Mouse (Mus musculus): ENCODE measurements around the gene Tmed9. TPM values are rescaled to one million over a fixed set of nuclear protein-coding genes. Genes with fewer than 3 reads are reported as not detected.
A peak's percentile ranks its signal among the peaks of the same experiment; 100 is the strongest.

The Tmed9 gene
- polyA plus RNA-seq, 1 experiment from 2014 or later = 136 TPM

GRCm38 (mm10) chr13:55595375-55595774 lies 21.8 kb downstream of the Tmed9 start:
- no peak for DNase-seq (ENCODE audit: low spot score)
- 93% methylated on average over 12 of the region's 12 CpGs for WGBS
- H3K36me3 ChIP-seq (ENCODE audit: control insufficient read depth, insufficient read depth, low read length) = peaks cover 17% of the 10 kb centered on the region
- H3K9me3 ChIP-seq (ENCODE audit: control insufficient read depth, low read length) = no peaks in the 10 kb centered on the region
- no peaks in the 10 kb centered on the region; the same call in 1 of the 2 replicates for H3K4me1 ChIP-seq (replicated peaks; ENCODE audit: control insufficient read depth, insufficient read depth)
- H3K4me3 ChIP-seq (ENCODE audit: low read depth, low read length) = no peak overlapping the region
- no peak overlapping the region for H3K27ac ChIP-seq (replicated peaks)
- TF ChIP-seq CTCF (IDR thresholded peaks at IDR 0.05; ENCODE audit: low read depth) (no peak), EP300 (optimal IDR thresholded peaks at IDR 0.05) (no peak)
- H3K9ac ChIP-seq (ENCODE audit: low read length) = no peak overlapping the region
- no peak overlapping the region for H3K4me2 ChIP-seq (replicated peaks; ENCODE audit: low read depth)
- no peaks in the 10 kb centered on the region for H3K27me3 ChIP-seq (ENCODE audit: control insufficient read depth, insufficient read depth, low read length)
- no peak for ATAC-seq (ENCODE audit: low FRiP score, low TSS enrichment)

DNA sequence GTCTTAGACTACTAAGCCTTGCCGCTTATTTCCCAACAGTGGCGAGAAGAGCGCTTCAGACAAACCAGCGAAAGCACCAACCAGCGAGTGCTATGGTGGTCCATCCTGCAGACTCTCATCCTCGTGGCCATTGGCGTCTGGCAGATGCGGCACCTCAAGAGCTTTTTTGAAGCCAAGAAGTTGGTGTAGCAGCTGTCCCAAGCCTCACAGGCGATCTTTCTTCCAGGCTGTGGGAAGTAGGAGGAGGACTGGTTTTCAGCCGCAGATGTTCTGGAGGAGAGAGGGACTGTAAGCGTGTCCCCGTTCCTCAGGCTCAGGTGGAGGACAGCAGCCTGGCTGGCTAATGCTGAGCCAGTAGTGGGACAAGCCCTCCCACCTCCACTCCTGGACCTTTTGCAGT lies 23.3 kb downstream of the Tmed9 start:
- 93% methylated on average over 12 of the region's 12 CpGs for WGBS
- ATAC-seq (ENCODE audit: low FRiP score, low TSS enrichment) = no peak

DNA sequence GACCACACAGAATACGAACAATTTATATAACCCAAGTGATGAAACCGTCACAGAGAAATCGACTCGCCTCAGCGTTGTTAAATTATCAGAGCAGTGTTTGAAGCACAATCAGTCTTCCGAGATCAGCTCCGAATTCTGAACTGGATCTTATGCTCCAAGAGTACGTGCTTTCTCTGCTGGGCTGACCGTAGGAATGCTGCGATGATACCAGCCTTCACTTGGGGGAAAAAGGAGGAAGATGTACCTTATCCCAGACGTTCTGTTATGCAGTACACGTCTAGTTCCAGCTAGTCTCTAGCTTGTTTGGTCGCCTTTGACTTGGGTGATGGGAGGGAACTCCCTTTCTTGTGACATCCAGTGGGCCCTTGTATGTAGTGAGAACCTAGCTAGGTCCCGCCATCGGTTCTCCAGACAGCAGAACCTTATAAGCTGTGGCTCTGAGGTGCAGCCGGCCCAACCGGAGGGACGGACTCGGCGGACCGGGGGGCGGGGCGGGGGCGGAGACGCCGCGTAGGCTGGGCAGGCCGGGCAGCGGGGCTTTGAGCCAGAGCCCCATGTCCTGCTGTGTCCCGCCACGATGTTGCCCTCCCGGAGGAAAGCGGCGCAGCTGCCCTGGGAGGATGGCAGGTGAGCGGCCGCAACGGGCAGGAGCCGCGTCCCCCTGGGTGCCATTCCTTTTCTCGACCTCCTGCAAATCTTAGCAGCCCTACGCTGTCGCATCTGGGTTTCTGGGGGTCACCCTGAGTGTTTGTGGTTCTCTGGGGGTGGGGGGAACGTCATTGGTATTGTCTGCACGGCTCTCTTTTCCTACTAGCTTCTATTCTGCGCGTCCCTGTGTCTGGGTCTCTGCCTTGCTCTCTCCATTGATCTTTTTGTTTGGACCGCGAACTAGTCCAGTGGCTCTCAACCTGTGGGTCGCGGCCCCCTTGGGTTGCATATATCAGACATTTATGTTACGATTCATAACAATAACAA lies 26.3 kb downstream of the Tmed9 start, which contains the start of gene B4galt7:
B4galt7 (plus strand) TSS at position 331 of the 975 bp plus-strand sequence.
- H3K9me3 ChIP-seq (ENCODE audit: control insufficient read depth, low read length) = no peaks in the 10 kb centered on the region

More for the DNA sequence above, 23.3 kb downstream of the Tmed9 start:
- no peak for TF ChIP-seq CTCF (IDR thresholded peaks at IDR 0.05; ENCODE audit: low read depth)
- no peak for TF ChIP-seq EP300 (optimal IDR thresholded peaks at IDR 0.05)
- DNase-seq (ENCODE audit: low spot score) = no peak
- Histone ChIP-seq H3K27me3 (ENCODE audit: control insufficient read depth, insufficient read depth, low read length) (no peaks in the 10 kb centered on the region), H3K27ac (replicated peaks) (no peak overlapping the region), H3K4me3 (ENCODE audit: low read depth, low read length) (no peak overlapping the region), H3K4me2 (replicated peaks; ENCODE audit: low read depth) (no peak overlapping the region), H3K36me3 (ENCODE audit: control insufficient read depth, insufficient read depth, low read length) (peaks cover 17% of the 10 kb centered on the region), H3K4me1 (replicated peaks; ENCODE audit: control insufficient read depth, insufficient read depth) (no peaks in the 10 kb centered on the region; the same call in 1 of the 2 replicates), H3K9ac (ENCODE audit: low read length) (no peak overlapping the region), H3K9me3 (ENCODE audit: control insufficient read depth, low read length) (no peaks in the 10 kb centered on the region)

GRCm38 (mm10) chr13:55600657-55601056 lies 27.1 kb downstream of the Tmed9 start:
- H3K27ac ChIP-seq (replicated peaks) = no peak overlapping the region; the same call in 1 of the 2 replicates

More for the DNA sequence above, 26.3 kb downstream of the Tmed9 start, which contains the start of gene B4galt7:
- Histone ChIP-seq H3K36me3 (ENCODE audit: control insufficient read depth, insufficient read depth, low read length) (peaks cover 17% of the 10 kb centered on the region), H3K27ac (replicated peaks) (peak within 1 kb of the TSS; percentile 53; the same call in 1 of the 2 replicates), H3K9ac (ENCODE audit: low read length) (peak within 1 kb of the TSS; percentile 89), H3K27me3 (ENCODE audit: control insufficient read depth, insufficient read depth, low read length) (no peaks in the 10 kb centered on the region), H3K4me3 (ENCODE audit: low read depth, low read length) (peak within 1 kb of the TSS; percentile 71), H3K4me1 (replicated peaks; ENCODE audit: control insufficient read depth, insufficient read depth) (no peaks in the 10 kb centered on the region; the same call in 1 of the 2 replicates), H3K4me2 (replicated peaks; ENCODE audit: low read depth) (peak within 1 kb of the TSS; percentile 84)
- no peak for TF ChIP-seq EP300 (optimal IDR thresholded peaks at IDR 0.05)
- peak; percentile 11; the same call in 1 of the 2 replicates for TF ChIP-seq CTCF (IDR thresholded peaks at IDR 0.05; ENCODE audit: low read depth)
- whole genome bisulfite sequencing = 7% methylated on average over 48 of the region's 51 CpGs
- ATAC-seq (ENCODE audit: low FRiP score, low TSS enrichment) (peak; percentile 88), DNase-seq (ENCODE audit: low spot score) (peak; percentile 92)

GRCm38 (mm10) chr13:55601611-55602010 lies 28.1 kb downstream of the Tmed9 start:
- no peaks in the 10 kb centered on the region for H3K9me3 ChIP-seq (ENCODE audit: control insufficient read depth, low read length)
- H3K27ac ChIP-seq (replicated peaks) = no peak overlapping the region
- peaks cover 10% of the 10 kb centered on the region for H3K36me3 ChIP-seq (ENCODE audit: control insufficient read depth, insufficient read depth, low read length)
- H3K27me3 ChIP-seq (ENCODE audit: control insufficient read depth, insufficient read depth, low read length) = no peaks in the 10 kb centered on the region
- no peak overlapping the region for H3K9ac ChIP-seq (ENCODE audit: low read length)
- H3K4me2 ChIP-seq (replicated peaks; ENCODE audit: low read depth) = no peak overlapping the region
- no peaks in the 10 kb centered on the region; the same call in 1 of the 2 replicates for H3K4me1 ChIP-seq (replicated peaks; ENCODE audit: control insufficient read depth, insufficient read depth)
- 11% methylated on average over 3 of the region's 3 CpGs for whole genome bisulfite sequencing
- no peak overlapping the region for H3K4me3 ChIP-seq (ENCODE audit: low read depth, low read length)
- no peak for TF ChIP-seq EP300 (optimal IDR thresholded peaks at IDR 0.05)
- TF ChIP-seq CTCF (IDR thresholded peaks at IDR 0.05; ENCODE audit: low read depth) = peak; percentile 94
- DNase-seq (ENCODE audit: low spot score) (peak; percentile 80), ATAC-seq (ENCODE audit: low FRiP score, low TSS enrichment) (no peak)

More at GRCm38 (mm10) chr13:55600657-55601056, 27.1 kb downstream of the Tmed9 start:
- ATAC-seq (ENCODE audit: low FRiP score, low TSS enrichment) (no peak), DNase-seq (ENCODE audit: low spot score) (no peak)
- Histone ChIP-seq H3K4me2 (replicated peaks; ENCODE audit: low read depth) (peak overlapping the region; percentile 84), H3K4me1 (replicated peaks; ENCODE audit: control insufficient read depth, insufficient read depth) (no peaks in the 10 kb centered on the region; the same call in 1 of the 2 replicates), H3K9ac (ENCODE audit: low read length) (peak overlapping the region; percentile 89), H3K9me3 (ENCODE audit: control insufficient read depth, low read length) (no peaks in the 10 kb centered on the region), H3K4me3 (ENCODE audit: low read depth, low read length) (peak overlapping the region; percentile 71), H3K27me3 (ENCODE audit: control insufficient read depth, insufficient read depth, low read length) (no peaks in the 10 kb centered on the region), H3K36me3 (ENCODE audit: control insufficient read depth, insufficient read depth, low read length) (peaks cover 13% of the 10 kb centered on the region)
- WGBS = 12% methylated on average over 9 of the region's 9 CpGs
- TF ChIP-seq EP300 (optimal IDR thresholded peaks at IDR 0.05) (no peak), CTCF (IDR thresholded peaks at IDR 0.05; ENCODE audit: low read depth) (no peak)
